Mouse (Mus musculus): ENCODE data around the gene Rptor. TPM values are rescaled to one million over a fixed set of nuclear protein-coding genes. Genes with fewer than 3 reads are reported as not detected.

The Rptor gene
- polyA plus RNA-seq, 1 experiment from 2014 or later, result 13.2 TPM

DNA sequence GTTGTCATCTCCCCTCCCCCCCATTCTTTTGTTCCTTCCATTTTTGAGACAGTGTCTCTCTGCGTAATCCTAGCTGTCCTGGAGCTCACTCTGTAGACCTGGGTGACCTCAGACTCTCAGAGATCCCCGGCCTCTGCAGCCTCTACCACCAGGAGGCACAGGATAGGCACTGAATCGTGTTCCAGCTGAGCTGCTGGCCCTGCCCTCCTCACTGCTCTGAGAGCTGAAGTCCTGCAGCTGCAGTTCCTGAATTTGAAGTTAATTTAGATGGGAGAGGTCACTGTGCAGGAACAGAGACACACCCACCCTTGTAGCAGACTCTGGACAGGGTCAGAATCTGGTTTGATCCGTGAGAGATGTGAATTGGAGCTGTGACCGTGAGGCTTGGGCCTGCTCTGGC, 112.7 kb downstream of the Rptor start:
- H3K9ac ChIP-seq (ENCODE audit: low read depth, low read length), result no peak overlapping the region
- 0 out of 2 replicates have a peak, but pooled peaks cover 3% of the 10 kb centered on the region for H3K4me1 ChIP-seq (replicated peaks; ENCODE audit: control insufficient read depth, insufficient read depth, low read length)
- H3K27ac ChIP-seq (ENCODE audit: low read depth, low read length), result no peak overlapping the region
- no peak overlapping the region for H3K4me3 ChIP-seq (ENCODE audit: low read depth, low read length)
- no peak for ATAC-seq (replicated peaks; ENCODE audit: low FRiP score)
- H3K9me3 ChIP-seq (ENCODE audit: control insufficient read depth, low read length), result 0 out of 2 replicates have a peak, but pooled peaks cover 5% of the 10 kb centered on the region
- peaks cover 2% of the 10 kb centered on the region; the same call in 1 of the 2 replicates for H3K36me3 ChIP-seq (ENCODE audit: control insufficient read depth, insufficient read depth, low read length)
- no peak overlapping the region for H3K4me2 ChIP-seq
- DNase-seq (ENCODE audit: low spot score), result no peak
- no peaks in the 10 kb centered on the region for H3K27me3 ChIP-seq (replicated peaks; ENCODE audit: control insufficient read depth, insufficient read depth, low read length)
- 72% methylated on average over 5 of the region's 5 CpGs for WGBS

DNA sequence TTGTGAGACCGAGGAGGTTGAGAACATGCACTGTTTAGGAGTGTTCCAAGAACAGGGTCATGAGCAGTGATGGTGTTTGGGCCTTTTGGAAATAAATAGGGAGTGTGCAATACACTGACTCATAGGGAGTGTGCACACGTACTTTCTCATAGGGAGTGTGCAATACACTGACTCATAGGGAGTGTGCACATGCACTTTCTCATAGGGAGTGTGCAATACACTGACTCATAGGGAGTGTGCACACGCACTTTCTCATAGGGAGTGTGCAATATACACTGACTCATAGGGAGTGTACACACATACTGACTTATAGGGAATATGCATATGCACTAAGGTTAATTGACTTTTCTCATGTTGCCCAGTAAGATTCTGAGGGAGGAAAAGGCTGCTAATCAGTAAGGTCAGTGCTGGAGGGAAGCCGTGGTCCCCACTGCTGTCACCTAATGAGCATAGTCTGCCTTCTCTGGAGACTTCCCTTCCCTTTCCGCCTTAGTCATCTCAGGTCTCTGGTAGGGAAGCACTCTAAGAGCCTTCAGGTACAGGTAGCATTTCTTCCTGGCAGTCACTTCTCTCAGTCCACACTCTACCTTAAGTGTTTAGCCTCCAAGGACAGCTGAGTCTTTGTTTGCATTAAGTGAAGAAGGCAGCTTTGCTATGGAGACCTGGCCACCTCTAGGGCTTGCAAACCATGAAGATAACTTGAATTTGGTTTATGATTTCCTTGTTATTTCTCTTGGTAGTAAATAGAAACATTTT, 113.3 kb downstream of the Rptor start:
- H3K27me3 ChIP-seq (replicated peaks; ENCODE audit: control insufficient read depth, insufficient read depth, low read length), result no peaks in the 10 kb centered on the region
- 0 out of 2 replicates have a peak, but pooled peaks cover 5% of the 10 kb centered on the region for H3K9me3 ChIP-seq (ENCODE audit: control insufficient read depth, low read length)
- DNase-seq (ENCODE audit: low spot score) (no peak), ATAC-seq (replicated peaks; ENCODE audit: low FRiP score) (no peak)
- no peak overlapping the region for H3K4me2 ChIP-seq
- H3K27ac ChIP-seq (ENCODE audit: low read depth, low read length), result no peak overlapping the region
- no peak overlapping the region for H3K4me3 ChIP-seq (ENCODE audit: low read depth, low read length)
- peaks cover 2% of the 10 kb centered on the region; the same call in 1 of the 2 replicates for H3K36me3 ChIP-seq (ENCODE audit: control insufficient read depth, insufficient read depth, low read length)
- WGBS, result 79% methylated on average over 5 of the region's 5 CpGs
- peaks cover 2% of the 10 kb centered on the region; the same call in 1 of the 2 replicates for H3K4me1 ChIP-seq (replicated peaks; ENCODE audit: control insufficient read depth, insufficient read depth, low read length)
- no peak overlapping the region for H3K9ac ChIP-seq (ENCODE audit: low read depth, low read length)

DNA sequence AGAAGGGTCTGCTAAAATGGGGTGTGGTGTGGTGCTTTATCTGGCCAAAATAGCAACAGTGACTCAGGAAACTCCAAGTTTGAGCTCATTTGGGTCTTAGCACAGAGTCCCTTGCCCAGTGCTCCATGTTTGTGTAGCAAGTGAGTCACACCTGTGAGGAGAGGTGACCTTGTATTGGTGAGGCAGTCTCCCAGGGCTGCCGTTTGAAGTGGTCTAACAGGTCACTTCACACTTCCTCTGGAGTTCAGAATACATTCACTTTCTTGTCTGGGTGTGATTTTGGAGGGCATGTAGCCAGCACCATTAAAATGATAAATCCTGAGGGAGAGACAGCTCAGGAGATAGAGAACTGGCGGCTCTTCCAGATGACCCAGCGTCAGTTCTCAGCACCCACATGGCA, 115.4 kb downstream of the Rptor start:
- Histone ChIP-seq H3K9me3 (ENCODE audit: control insufficient read depth, low read length) (0 out of 2 replicates have a peak, but pooled peaks cover 5% of the 10 kb centered on the region), H3K4me3 (ENCODE audit: low read depth, low read length) (no peak overlapping the region), H3K9ac (ENCODE audit: low read depth, low read length) (no peak overlapping the region), H3K27me3 (replicated peaks; ENCODE audit: control insufficient read depth, insufficient read depth, low read length) (no peaks in the 10 kb centered on the region), H3K4me1 (replicated peaks; ENCODE audit: control insufficient read depth, insufficient read depth, low read length) (peaks cover 2% of the 10 kb centered on the region; the same call in 1 of the 2 replicates), H3K36me3 (ENCODE audit: control insufficient read depth, insufficient read depth, low read length) (peaks cover under 1% of the 10 kb centered on the region; the same call in 1 of the 2 replicates), H3K4me2 (no peak overlapping the region), H3K27ac (ENCODE audit: low read depth, low read length) (no peak overlapping the region)
- no peak for DNase-seq (ENCODE audit: low spot score)
- no peak for ATAC-seq (replicated peaks; ENCODE audit: low FRiP score)
- 94% methylated on average over 3 of the region's 3 CpGs for WGBS

DNA sequence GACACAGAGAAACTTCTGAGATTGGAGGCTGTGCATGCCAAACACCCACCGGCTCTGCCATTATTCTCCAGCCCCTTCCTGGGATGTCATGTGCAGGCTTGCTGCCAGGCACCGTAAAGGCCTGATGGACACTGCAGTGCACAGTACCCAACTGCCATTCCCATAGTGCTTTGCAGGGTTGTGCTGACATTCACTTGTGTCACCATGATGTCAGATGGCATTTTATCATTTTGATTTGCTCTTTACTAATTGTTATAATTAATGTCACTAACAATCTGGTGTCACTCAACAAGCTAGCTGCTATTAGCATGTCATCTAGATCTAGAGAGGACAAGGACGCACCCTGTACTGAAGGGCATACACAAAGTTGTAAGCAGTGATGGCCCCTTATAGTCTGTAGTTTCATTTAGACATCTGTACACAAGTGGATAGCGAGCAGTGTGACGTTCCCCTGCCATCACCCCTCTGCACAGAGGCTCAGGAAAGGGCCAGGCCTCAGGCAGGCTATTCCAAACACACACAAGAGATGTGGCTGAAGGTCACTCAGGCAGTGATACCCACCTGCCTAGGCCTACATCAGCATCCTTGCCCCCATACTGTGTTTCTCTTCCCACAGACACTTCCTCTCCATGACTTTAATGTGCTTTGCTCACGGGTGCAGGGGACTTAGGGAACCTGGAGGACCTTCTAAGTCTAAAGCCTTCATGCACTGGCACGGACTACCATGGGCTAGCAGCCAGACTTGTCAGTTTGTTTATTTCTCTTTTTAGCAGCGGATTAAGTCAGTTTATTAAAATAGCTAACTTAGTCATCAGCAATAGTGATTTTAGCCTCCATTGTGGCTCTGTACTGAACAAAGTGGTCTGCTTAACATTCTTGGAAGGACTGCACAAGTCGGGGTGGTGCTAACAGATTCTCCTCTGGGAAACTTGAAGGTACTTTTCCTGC, 117.7 kb downstream of the Rptor start:
- Histone ChIP-seq H3K4me1 (replicated peaks; ENCODE audit: control insufficient read depth, insufficient read depth, low read length) (peaks cover 16% of the 10 kb centered on the region), H3K27ac (ENCODE audit: low read depth, low read length) (no peak overlapping the region), H3K9ac (ENCODE audit: low read depth, low read length) (no peak overlapping the region), H3K9me3 (ENCODE audit: control insufficient read depth, low read length) (0 out of 2 replicates have a peak, but pooled peaks cover 5% of the 10 kb centered on the region), H3K4me2 (no peak overlapping the region), H3K27me3 (replicated peaks; ENCODE audit: control insufficient read depth, insufficient read depth, low read length) (no peaks in the 10 kb centered on the region), H3K4me3 (ENCODE audit: low read depth, low read length) (no peak overlapping the region), H3K36me3 (ENCODE audit: control insufficient read depth, insufficient read depth, low read length) (no peaks in the 10 kb centered on the region)
- no peak for DNase-seq (ENCODE audit: low spot score)
- no peak for ATAC-seq (replicated peaks; ENCODE audit: low FRiP score)
- 80% methylated on average over 9 of the region's 9 CpGs for WGBS

DNA sequence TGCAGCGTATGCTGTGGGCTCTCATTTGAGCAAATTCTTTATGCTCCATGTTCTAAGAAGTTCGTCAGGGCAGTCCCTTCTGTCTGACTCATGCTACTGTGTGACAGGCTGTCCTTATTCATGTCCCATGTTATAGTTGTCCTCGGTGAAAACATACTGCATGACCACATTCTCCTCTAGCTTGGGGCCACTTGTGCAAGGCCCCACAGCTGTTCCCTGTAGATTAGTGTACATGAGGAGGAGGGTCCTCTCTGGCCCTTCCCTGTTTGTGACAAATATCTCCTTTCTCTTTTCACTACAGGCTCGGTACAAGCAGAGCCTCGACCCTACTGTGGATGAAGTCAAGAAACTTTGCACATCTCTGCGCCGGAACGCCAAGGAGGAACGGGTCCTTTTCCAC, 122.0 kb downstream of the Rptor start:
- Histone ChIP-seq H3K27me3 (replicated peaks; ENCODE audit: control insufficient read depth, insufficient read depth, low read length) (no peaks in the 10 kb centered on the region), H3K4me1 (replicated peaks; ENCODE audit: control insufficient read depth, insufficient read depth, low read length) (peaks cover 17% of the 10 kb centered on the region), H3K9ac (ENCODE audit: low read depth, low read length) (peak overlapping the region; percentile 44), H3K4me3 (ENCODE audit: low read depth, low read length) (no peak overlapping the region; the same call in 1 of the 2 replicates), H3K9me3 (ENCODE audit: control insufficient read depth, low read length) (no peaks in the 10 kb centered on the region), H3K4me2 (peak overlapping the region; percentile 43), H3K36me3 (ENCODE audit: control insufficient read depth, insufficient read depth, low read length) (no peaks in the 10 kb centered on the region), H3K27ac (ENCODE audit: low read depth, low read length) (0 out of 2 replicates have a peak overlapping the region, but pooled peaks have one; percentile 19)
- 65% methylated on average over 9 of the region's 9 CpGs for WGBS
- ATAC-seq (replicated peaks; ENCODE audit: low FRiP score) (peak; percentile 86), DNase-seq (ENCODE audit: low spot score) (no peak)

DNA sequence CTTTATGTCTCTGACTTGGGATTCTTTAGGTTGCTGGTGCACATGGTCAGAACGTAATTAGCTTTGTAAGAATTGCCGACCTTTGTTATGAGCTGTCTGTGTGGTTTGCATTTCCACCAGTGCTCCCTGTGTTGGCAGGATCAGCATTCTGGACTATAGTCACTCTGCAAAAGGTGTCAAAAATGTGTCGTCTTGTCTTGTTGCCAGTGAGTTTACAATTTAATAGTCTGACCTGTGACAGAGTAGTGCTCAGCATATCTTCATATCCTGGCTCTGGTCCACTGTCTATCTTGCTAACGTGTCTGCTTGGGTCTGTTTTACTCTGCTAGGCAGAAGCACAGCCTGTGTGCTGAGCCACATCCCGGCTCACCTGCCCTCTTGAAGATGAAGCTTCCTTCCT, 128.7 kb downstream of the Rptor start:
- H3K4me1 ChIP-seq (replicated peaks; ENCODE audit: control insufficient read depth, insufficient read depth, low read length), result peaks cover 15% of the 10 kb centered on the region; the same call in 1 of the 2 replicates
- ATAC-seq (replicated peaks; ENCODE audit: low FRiP score) (no peak), DNase-seq (ENCODE audit: low spot score) (no peak)
- H3K9ac ChIP-seq (ENCODE audit: low read depth, low read length), result no peak overlapping the region
- H3K36me3 ChIP-seq (ENCODE audit: control insufficient read depth, insufficient read depth, low read length), result no peaks in the 10 kb centered on the region
- 84% methylated on average over 5 of the region's 5 CpGs for WGBS
- H3K27ac ChIP-seq (ENCODE audit: low read depth, low read length), result no peak overlapping the region
- H3K4me3 ChIP-seq (ENCODE audit: low read depth, low read length), result no peak overlapping the region
- no peaks in the 10 kb centered on the region for H3K27me3 ChIP-seq (replicated peaks; ENCODE audit: control insufficient read depth, insufficient read depth, low read length)
- no peaks in the 10 kb centered on the region for H3K9me3 ChIP-seq (ENCODE audit: control insufficient read depth, low read length)
- H3K4me2 ChIP-seq, result no peak overlapping the region

DNA sequence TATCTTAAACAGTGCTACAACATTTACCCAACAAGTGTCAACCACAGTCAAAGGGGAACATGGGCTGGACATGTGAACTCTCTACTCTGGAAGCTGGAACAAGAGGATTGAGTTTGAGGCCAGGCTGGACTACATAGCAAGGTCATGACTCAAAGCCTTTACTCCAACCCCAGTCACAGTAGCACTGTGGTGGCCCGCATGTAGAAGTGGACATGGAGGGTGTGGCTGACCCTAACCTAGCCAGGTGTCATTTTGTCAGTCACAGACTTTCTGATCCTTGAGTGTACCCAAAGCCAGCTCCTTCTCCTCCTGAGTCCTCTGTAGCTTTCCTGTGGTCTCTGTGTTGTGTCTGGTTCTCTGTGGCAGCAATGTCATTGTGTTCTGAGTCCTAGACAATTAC, 129.7 kb downstream of the Rptor start:
- DNase-seq (ENCODE audit: low spot score) (no peak), ATAC-seq (replicated peaks; ENCODE audit: low FRiP score) (no peak)
- WGBS, result 77% methylated on average over 1 of the region's 1 CpGs
- H3K9me3 ChIP-seq (ENCODE audit: control insufficient read depth, low read length), result no peaks in the 10 kb centered on the region
- H3K27ac ChIP-seq (ENCODE audit: low read depth, low read length), result no peak overlapping the region
- H3K36me3 ChIP-seq (ENCODE audit: control insufficient read depth, insufficient read depth, low read length), result no peaks in the 10 kb centered on the region
- no peak overlapping the region for H3K4me3 ChIP-seq (ENCODE audit: low read depth, low read length)
- H3K9ac ChIP-seq (ENCODE audit: low read depth, low read length), result no peak overlapping the region
- no peak overlapping the region for H3K4me2 ChIP-seq
- no peaks in the 10 kb centered on the region for H3K27me3 ChIP-seq (replicated peaks; ENCODE audit: control insufficient read depth, insufficient read depth, low read length)
- peaks cover 15% of the 10 kb centered on the region for H3K4me1 ChIP-seq (replicated peaks; ENCODE audit: control insufficient read depth, insufficient read depth, low read length)

DNA sequence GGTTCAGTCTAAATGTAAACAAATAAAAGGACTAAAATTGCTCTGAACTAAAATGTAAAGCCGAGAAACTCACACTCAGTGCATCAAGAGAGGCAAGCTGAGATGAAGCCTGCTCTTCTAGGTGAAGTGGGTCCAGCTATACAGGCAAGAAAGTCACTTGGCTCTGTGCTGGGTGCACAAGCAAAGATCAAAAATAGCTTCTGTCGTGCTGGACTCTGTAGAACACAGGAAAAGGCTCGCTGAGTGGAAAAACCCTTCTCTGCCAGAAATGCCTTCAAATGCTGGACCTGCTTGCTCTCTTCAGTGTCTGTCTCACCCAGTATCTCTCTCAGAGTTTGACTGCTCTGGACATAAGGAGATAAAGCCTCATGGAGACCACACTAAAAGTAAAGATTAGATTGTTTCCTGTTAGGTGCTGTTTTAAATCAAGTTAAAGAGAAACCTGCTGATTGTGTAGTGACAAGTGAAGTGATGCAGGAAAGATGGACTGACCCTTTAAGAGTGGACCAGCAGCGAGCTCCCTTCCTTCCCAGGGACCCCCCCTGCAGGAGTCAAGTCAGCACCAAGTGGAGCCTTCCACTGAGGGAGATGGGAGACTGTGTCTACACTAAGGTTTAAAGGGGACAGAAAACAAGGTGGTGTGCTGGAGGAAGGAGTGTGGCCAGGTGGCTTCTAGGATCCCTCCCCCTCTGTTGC, 130.4 kb downstream of the Rptor start:
- Histone ChIP-seq H3K27ac (ENCODE audit: low read depth, low read length) (no peak overlapping the region), H3K27me3 (replicated peaks; ENCODE audit: control insufficient read depth, insufficient read depth, low read length) (no peaks in the 10 kb centered on the region), H3K36me3 (ENCODE audit: control insufficient read depth, insufficient read depth, low read length) (no peaks in the 10 kb centered on the region), H3K4me3 (ENCODE audit: low read depth, low read length) (no peak overlapping the region), H3K9me3 (ENCODE audit: control insufficient read depth, low read length) (no peaks in the 10 kb centered on the region), H3K4me1 (replicated peaks; ENCODE audit: control insufficient read depth, insufficient read depth, low read length) (peaks cover 15% of the 10 kb centered on the region), H3K9ac (ENCODE audit: low read depth, low read length) (no peak overlapping the region), H3K4me2 (no peak overlapping the region)
- ATAC-seq (replicated peaks; ENCODE audit: low FRiP score), result no peak
- DNase-seq (ENCODE audit: low spot score), result no peak
- WGBS, result 42% methylated on average over 4 of the region's 4 CpGs

Measured in liver, embryonic 11.5 days (tissue).